Mouse (Mus musculus): ENCODE data around the gene Nqo2. TPM values are rescaled to one million over a fixed set of nuclear protein-coding genes. Genes with fewer than 3 reads are reported as not detected.

Nqo2 gene
- total and polyA plus RNA-seq, 3 experiments = 4.3 to 11.2 (median 10.7) TPM

- TF ChIP-seq CTCF (conservative IDR thresholded peaks at IDR 0.05 in 1 of 2, IDR thresholded peaks at IDR 0.05 in 1 of 2; ENCODE audit: low read depth in 2 of 2, low read length in 2 of 2) = no peak
- H3K27me3 ChIP-seq (replicated peaks) = no peaks in the 10 kb centered on the region
- no peak overlapping the region for H3K4me3 ChIP-seq (replicated peaks in 1 of 3; ENCODE audit: low read depth in 2 of 3, low read length in 2 of 3, poor library complexity in 1 of 3)
- in situ Hi-C loops (cut with MboI; ENCODE audit: low pct_ligation_motif_present, low pct_unique_long_range_greater_than_20kb, low sequenced_read_pairs) = loop anchor here (5.0 to 10.0 kb wide), 2 partner anchors 43 to 195 kb away; partner anchors contain the start of genes Ripk1 and Serpinb6a
- no peaks in the 10 kb centered on the region for H3K9me3 ChIP-seq (replicated peaks; ENCODE audit: low read length)
- dilution Hi-C loops (cut with MboI; ENCODE audit: extremely low pct_ligation_motif_present, extremely low pct_unique_long_range_greater_than_20kb, low sequenced_read_pairs) = no loop called here
- no peak overlapping the region for H3K27ac ChIP-seq (ENCODE audit: insufficient read depth, low read depth)
- H3K9ac ChIP-seq (ENCODE audit: insufficient read depth, low read depth) = no peak overlapping the region
- peaks cover 0 to 3% of the 10 kb centered on the region in 2 experiments; a peak in 1 of 4 replicates for H3K4me1 ChIP-seq (ENCODE audit: control insufficient read depth in 1 of 2, insufficient read depth in 2 of 2)
- no peak overlapping the region for H3K4me2 ChIP-seq (ENCODE audit: insufficient read depth, low read depth, poor library complexity, severe bottlenecking)
- no peak for DNase-seq (ENCODE audit: extremely low read depth)
- no peaks in the 10 kb centered on the region for H3K79me2 ChIP-seq (replicated peaks; ENCODE audit: control insufficient read depth, extremely low read depth, insufficient read depth, poor library complexity, severe bottlenecking)
- H3K36me3 ChIP-seq (replicated peaks in 1 of 2; ENCODE audit: control insufficient read depth in 1 of 2, insufficient read depth in 1 of 2, low read length in 1 of 2) = no peaks in the 10 kb centered on the region
Measured at GRCm38 (mm10) chr13:33959771-33960170, 4.7 kb upstream of the Nqo2 start.

GRCm38 (mm10) chr13:33965056-33966024 is 853 bp downstream of the Nqo2 start:
- Histone ChIP-seq H3K79me2 (replicated peaks; ENCODE audit: control insufficient read depth, extremely low read depth, insufficient read depth, poor library complexity, severe bottlenecking) (no peaks in the 10 kb centered on the region), H3K4me2 (ENCODE audit: insufficient read depth, low read depth, poor library complexity, severe bottlenecking) (peak overlapping the region; percentile 61), H3K4me1 (ENCODE audit: control insufficient read depth in 1 of 2, insufficient read depth in 2 of 2) (peaks cover 2 to 6% of the 10 kb centered on the region in 2 experiments; a peak in 1 of 4 replicates), H3K9ac (ENCODE audit: insufficient read depth, low read depth) (peak overlapping the region; percentile 61), H3K9me3 (replicated peaks; ENCODE audit: low read length) (no peaks in the 10 kb centered on the region), H3K36me3 (replicated peaks in 1 of 2; ENCODE audit: control insufficient read depth in 1 of 2, insufficient read depth in 1 of 2, low read length in 1 of 2) (peaks cover 0 to 3% of the 10 kb centered on the region in 2 experiments), H3K27ac (ENCODE audit: insufficient read depth, low read depth) (peak overlapping the region; percentile 70; the same call in 1 of the 2 replicates), H3K27me3 (replicated peaks) (no peaks in the 10 kb centered on the region), H3K4me3 (replicated peaks in 1 of 3; ENCODE audit: low read depth in 2 of 3, low read length in 2 of 3, poor library complexity in 1 of 3) (peak overlapping the region; percentile 56 to 75 (median 66))
- TF ChIP-seq CHD1 (IDR thresholded peaks at IDR 0.05; ENCODE audit: low read depth, low read length) = peak; percentile 46; the same call in 1 of the 2 replicates
- TF ChIP-seq IRF4 (IDR thresholded peaks at IDR 0.05; ENCODE audit: low read depth, low read length) = peak; percentile 33
- TF ChIP-seq MAZ (IDR thresholded peaks at IDR 0.05; ENCODE audit: low read depth, low read length) = no peak
- no peak for DNase-seq (ENCODE audit: extremely low read depth)
- dilution Hi-C loops (cut with MboI; ENCODE audit: extremely low pct_ligation_motif_present, extremely low pct_unique_long_range_greater_than_20kb, low sequenced_read_pairs) (no loop called here), in situ Hi-C loops (cut with MboI; ENCODE audit: low pct_ligation_motif_present, low pct_unique_long_range_greater_than_20kb, low sequenced_read_pairs) (no loop called here)

GRCm38 (mm10) chr13:33966025-33966412 is 1.5 kb downstream of the Nqo2 start:
- H3K9ac ChIP-seq (ENCODE audit: insufficient read depth, low read depth) = no peak overlapping the region
- dilution Hi-C loops (cut with MboI; ENCODE audit: extremely low pct_ligation_motif_present, extremely low pct_unique_long_range_greater_than_20kb, low sequenced_read_pairs) = no loop called here

More at GRCm38 (mm10) chr13:33966025-33966412, 1.5 kb downstream of the Nqo2 start:
- peaks cover 2 to 6% of the 10 kb centered on the region in 2 experiments; a peak in 1 of 4 replicates for H3K4me1 ChIP-seq (ENCODE audit: control insufficient read depth in 1 of 2, insufficient read depth in 2 of 2)
- no peak overlapping the region for H3K4me3 ChIP-seq (replicated peaks in 1 of 3; ENCODE audit: low read depth in 2 of 3, low read length in 2 of 3, poor library complexity in 1 of 3)
- in situ Hi-C loops (cut with MboI; ENCODE audit: low pct_ligation_motif_present, low pct_unique_long_range_greater_than_20kb, low sequenced_read_pairs) = no loop called here
- H3K36me3 ChIP-seq (replicated peaks in 1 of 2; ENCODE audit: control insufficient read depth in 1 of 2, insufficient read depth in 1 of 2, low read length in 1 of 2) = peaks cover 0 to 5% of the 10 kb centered on the region in 2 experiments
- no peaks in the 10 kb centered on the region for H3K9me3 ChIP-seq (replicated peaks; ENCODE audit: low read length)
- TF ChIP-seq NRF1 (IDR thresholded peaks at IDR 0.05; ENCODE audit: low read depth, low read length) (no peak), IRF4 (IDR thresholded peaks at IDR 0.05; ENCODE audit: low read depth, low read length) (no peak), CHD2 (IDR thresholded peaks at IDR 0.05; ENCODE audit: low read length) (no peak), EP300 (IDR thresholded peaks at IDR 0.05; ENCODE audit: low read length) (no peak), ZKSCAN1 (IDR thresholded peaks at IDR 0.05; ENCODE audit: borderline replicate concordance, low read depth, low read length) (no peak), MAZ (IDR thresholded peaks at IDR 0.05; ENCODE audit: low read depth, low read length) (no peak)
- no peak for DNase-seq (ENCODE audit: extremely low read depth)
- no peak overlapping the region for H3K4me2 ChIP-seq (ENCODE audit: insufficient read depth, low read depth, poor library complexity, severe bottlenecking)
- no peak overlapping the region for H3K27ac ChIP-seq (ENCODE audit: insufficient read depth, low read depth)
- no peaks in the 10 kb centered on the region for H3K27me3 ChIP-seq (replicated peaks)
- no peaks in the 10 kb centered on the region for H3K79me2 ChIP-seq (replicated peaks; ENCODE audit: control insufficient read depth, extremely low read depth, insufficient read depth, poor library complexity, severe bottlenecking)
